Mouse (Mus musculus): ENCODE measurements around the gene Trib3. TPM values are rescaled to one million over a fixed set of nuclear protein-coding genes. Genes with fewer than 3 reads are reported as not detected.
"Not testable (repeated sequence)": the region's sequence is repeated elsewhere in the genome, so short reads cannot be mapped to it uniquely, and the experiment has no call there.

The Trib3 gene
- polyA plus RNA-seq, 1 experiment from 2014 or later, result 1.4 TPM

- H3K4me2 ChIP-seq (ENCODE audit: low read depth), result no peak overlapping the region
- H3K27me3 ChIP-seq (ENCODE audit: control insufficient read depth, insufficient read depth, low read length), result no peaks in the 10 kb centered on the region
- H3K9ac ChIP-seq (ENCODE audit: low read length), result no peak overlapping the region
- WGBS, result 92% methylated on average over 3 of the region's 3 CpGs
- H3K27ac ChIP-seq (ENCODE audit: low read depth, low read length), result no peak overlapping the region
- no peak overlapping the region for H3K4me3 ChIP-seq (ENCODE audit: low read depth, low read length)
- H3K9me3 ChIP-seq (ENCODE audit: control insufficient read depth, low read length), result no peaks in the 10 kb centered on the region
- ATAC-seq (ENCODE audit: insufficient read depth, low FRiP score, low TSS enrichment), result no peak
- DNase-seq (ENCODE audit: low spot score), result no peak
- H3K36me3 ChIP-seq (ENCODE audit: control insufficient read depth, insufficient read depth, low read length), result peaks cover 26% of the 10 kb centered on the region
- H3K4me1 ChIP-seq (ENCODE audit: control insufficient read depth, insufficient read depth, low read length), result no peaks in the 10 kb centered on the region
These were observed 36.6 kb downstream of the Trib3 start for GRCm38 (mm10) chr2:152307186-152307585.

DNA sequence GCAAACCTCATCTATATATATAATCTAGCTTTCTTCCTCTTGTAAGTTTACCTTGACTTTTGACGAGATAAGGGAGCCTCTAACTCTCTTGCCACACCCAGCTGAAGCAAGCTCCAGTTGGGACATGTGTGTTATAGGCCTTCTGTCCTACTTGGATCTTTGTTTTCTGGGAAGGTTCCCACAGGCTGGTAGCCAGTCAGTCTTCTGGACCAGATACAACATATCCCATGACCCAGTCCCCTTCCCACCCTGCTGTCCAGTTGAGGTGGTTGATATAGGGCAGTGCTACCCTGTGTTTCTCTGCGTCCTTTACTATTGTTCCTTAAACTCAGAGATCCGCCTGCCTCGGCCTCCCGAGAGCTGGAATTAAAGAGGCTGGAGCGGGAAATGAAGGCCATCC lies 38.4 kb downstream of the Trib3 start:
- Histone ChIP-seq H3K36me3 (ENCODE audit: control insufficient read depth, insufficient read depth, low read length) (peaks cover 23% of the 10 kb centered on the region), H3K4me1 (ENCODE audit: control insufficient read depth, insufficient read depth, low read length) (no peaks in the 10 kb centered on the region), H3K27ac (ENCODE audit: low read depth, low read length) (no peak overlapping the region), H3K4me3 (ENCODE audit: low read depth, low read length) (no peak overlapping the region), H3K9ac (ENCODE audit: low read length) (no peak overlapping the region), H3K9me3 (ENCODE audit: control insufficient read depth, low read length) (no peaks in the 10 kb centered on the region), H3K4me2 (ENCODE audit: low read depth) (no peak overlapping the region), H3K27me3 (ENCODE audit: control insufficient read depth, insufficient read depth, low read length) (no peaks in the 10 kb centered on the region)
- WGBS, result 98% methylated on average over 6 of the region's 6 CpGs
- no peak for ATAC-seq (ENCODE audit: insufficient read depth, low FRiP score, low TSS enrichment)
- DNase-seq (ENCODE audit: low spot score), result no peak

DNA sequence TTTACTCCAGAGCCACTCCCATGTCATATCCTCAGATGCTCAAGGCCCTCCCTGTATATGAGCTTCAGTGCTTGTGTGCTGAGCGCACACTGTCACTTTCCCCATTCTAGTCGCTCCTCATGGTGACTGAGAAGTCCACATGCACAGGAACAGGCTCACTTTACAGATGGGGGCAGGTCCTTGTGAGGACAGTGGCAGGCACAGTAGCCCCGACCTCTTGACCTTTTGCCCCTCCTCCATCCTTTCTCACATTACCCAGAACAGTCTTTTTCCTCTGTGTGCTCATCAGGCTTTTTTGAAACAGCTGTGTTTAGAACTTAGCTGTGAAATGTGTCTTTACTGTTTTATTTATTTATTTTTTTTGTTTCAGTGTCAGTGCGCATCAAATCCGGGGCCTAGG lies 40.1 kb downstream of the Trib3 start:
- Histone ChIP-seq H3K27ac (ENCODE audit: low read depth, low read length) (no peak overlapping the region), H3K27me3 (ENCODE audit: control insufficient read depth, insufficient read depth, low read length) (no peaks in the 10 kb centered on the region), H3K9me3 (ENCODE audit: control insufficient read depth, low read length) (no peaks in the 10 kb centered on the region), H3K9ac (ENCODE audit: low read length) (no peak overlapping the region), H3K4me2 (ENCODE audit: low read depth) (no peak overlapping the region), H3K36me3 (ENCODE audit: control insufficient read depth, insufficient read depth, low read length) (peaks cover 20% of the 10 kb centered on the region), H3K4me1 (ENCODE audit: control insufficient read depth, insufficient read depth, low read length) (no peaks in the 10 kb centered on the region), H3K4me3 (ENCODE audit: low read depth, low read length) (no peak overlapping the region)
- WGBS, result 43% methylated on average over 5 of the region's 5 CpGs
- ATAC-seq (ENCODE audit: insufficient read depth, low FRiP score, low TSS enrichment), result no peak
- no peak for DNase-seq (ENCODE audit: low spot score)

- no peak overlapping the region for H3K4me2 ChIP-seq (ENCODE audit: low read depth)
- no peak overlapping the region for H3K9ac ChIP-seq (ENCODE audit: low read length)
- H3K27ac ChIP-seq (ENCODE audit: low read depth, low read length), result no peak overlapping the region
- 84% methylated on average over 2 of the region's 2 CpGs for WGBS
- DNase-seq (ENCODE audit: low spot score) (no peak), ATAC-seq (ENCODE audit: insufficient read depth, low FRiP score, low TSS enrichment) (no peak)
- no peaks in the 10 kb centered on the region for H3K4me1 ChIP-seq (ENCODE audit: control insufficient read depth, insufficient read depth, low read length)
- peaks cover 13% of the 10 kb centered on the region for H3K36me3 ChIP-seq (ENCODE audit: control insufficient read depth, insufficient read depth, low read length)
- no peaks in the 10 kb centered on the region for H3K27me3 ChIP-seq (ENCODE audit: control insufficient read depth, insufficient read depth, low read length)
- no peak overlapping the region for H3K4me3 ChIP-seq (ENCODE audit: low read depth, low read length)
- no peaks in the 10 kb centered on the region for H3K9me3 ChIP-seq (ENCODE audit: control insufficient read depth, low read length)
These were observed 41.0 kb downstream of the Trib3 start for GRCm38 (mm10) chr2:152302862-152303261.

- no peaks in the 10 kb centered on the region for H3K27me3 ChIP-seq (ENCODE audit: control insufficient read depth, insufficient read depth, low read length)
- no peak for ATAC-seq (ENCODE audit: insufficient read depth, low FRiP score, low TSS enrichment)
These were observed 49.3 kb downstream of the Trib3 start for GRCm38 (mm10) chr2:152294541-152294940.

GRCm38 (mm10) chr2:152293727-152294475 lies 49.9 kb downstream of the Trib3 start, which contains the start of gene Tbc1d20:
Gene Tbc1d20 (plus strand): TSS chr2:152293828.
- H3K36me3 ChIP-seq (ENCODE audit: control insufficient read depth, insufficient read depth, low read length), result no peaks in the 10 kb centered on the region
- H3K27ac ChIP-seq (ENCODE audit: low read depth, low read length), result peak within 1 kb of the TSS; percentile 67; the same call in 1 of the 2 replicates
- DNase-seq (ENCODE audit: low spot score) (peak; percentile 95), ATAC-seq (ENCODE audit: insufficient read depth, low FRiP score, low TSS enrichment) (peak; percentile 95)
- H3K4me1 ChIP-seq (ENCODE audit: control insufficient read depth, insufficient read depth, low read length), result peaks cover 8% of the 10 kb centered on the region; the same call in 1 of the 2 replicates
- WGBS, result under 1% methylated on average over 56 of the region's 70 CpGs
- peak within 1 kb of the TSS; percentile 86 for H3K9ac ChIP-seq (ENCODE audit: low read length)
- H3K9me3 ChIP-seq (ENCODE audit: control insufficient read depth, low read length), result no peaks in the 10 kb centered on the region
- peak within 1 kb of the TSS; percentile 85 for H3K4me3 ChIP-seq (ENCODE audit: low read depth, low read length)
- H3K4me2 ChIP-seq (ENCODE audit: low read depth), result peak within 1 kb of the TSS; percentile 70
- H3K27me3 ChIP-seq (ENCODE audit: control insufficient read depth, insufficient read depth, low read length), result no peaks in the 10 kb centered on the region

More at GRCm38 (mm10) chr2:152294541-152294940, 49.3 kb downstream of the Trib3 start:
- 37% methylated on average over 5 of the region's 5 CpGs for WGBS
- H3K27ac ChIP-seq (ENCODE audit: low read depth, low read length), result no peak overlapping the region
- H3K4me2 ChIP-seq (ENCODE audit: low read depth), result peak overlapping the region; percentile 70
- H3K9me3 ChIP-seq (ENCODE audit: control insufficient read depth, low read length), result no peaks in the 10 kb centered on the region
- H3K9ac ChIP-seq (ENCODE audit: low read length), result peak overlapping the region; percentile 86
- peak overlapping the region; percentile 85 for H3K4me3 ChIP-seq (ENCODE audit: low read depth, low read length)
- H3K4me1 ChIP-seq (ENCODE audit: control insufficient read depth, insufficient read depth, low read length), result peaks cover 8% of the 10 kb centered on the region; the same call in 1 of the 2 replicates
- H3K36me3 ChIP-seq (ENCODE audit: control insufficient read depth, insufficient read depth, low read length), result no peaks in the 10 kb centered on the region
- DNase-seq (ENCODE audit: low spot score), result no peak

- no peaks in the 10 kb centered on the region for H3K27me3 ChIP-seq (ENCODE audit: control insufficient read depth, insufficient read depth, low read length)
- ATAC-seq (ENCODE audit: insufficient read depth, low FRiP score, low TSS enrichment), result peak; percentile 68
- H3K4me1 ChIP-seq (ENCODE audit: control insufficient read depth, insufficient read depth, low read length), result peaks cover 8% of the 10 kb centered on the region; the same call in 1 of the 2 replicates
- DNase-seq (ENCODE audit: low spot score), result no peak
- under 1% methylated on average over 15 of the region's 15 CpGs for WGBS
- H3K36me3 ChIP-seq (ENCODE audit: control insufficient read depth, insufficient read depth, low read length), result no peaks in the 10 kb centered on the region
- peak overlapping the region; percentile 85 for H3K4me3 ChIP-seq (ENCODE audit: low read depth, low read length)
- H3K9me3 ChIP-seq (ENCODE audit: control insufficient read depth, low read length), result no peaks in the 10 kb centered on the region
- no peak overlapping the region for H3K9ac ChIP-seq (ENCODE audit: low read length)
- peak overlapping the region; percentile 70 for H3K4me2 ChIP-seq (ENCODE audit: low read depth)
- H3K27ac ChIP-seq (ENCODE audit: low read depth, low read length), result no peak overlapping the region
These were observed 50.6 kb downstream of the Trib3 start for GRCm38 (mm10) chr2:152293179-152293726.

DNA sequence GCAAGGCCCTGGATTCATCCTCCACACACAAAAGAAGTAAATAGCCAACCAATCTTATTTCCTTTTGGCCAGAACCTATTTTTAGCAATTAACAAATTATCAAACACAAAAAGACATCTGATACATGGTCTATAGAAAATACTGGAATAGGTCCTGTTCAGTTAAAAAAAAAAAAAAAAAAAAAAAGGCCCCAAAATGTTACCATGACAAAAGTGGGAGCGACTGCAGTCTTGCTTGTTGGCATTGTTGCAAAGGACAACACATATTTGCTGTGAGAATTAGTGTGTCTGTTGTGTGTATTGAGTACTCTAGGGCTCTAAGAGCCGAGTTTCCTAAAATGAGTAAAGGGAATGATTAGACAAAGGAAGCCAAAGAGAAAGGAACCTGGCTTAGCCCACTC lies 51.4 kb downstream of the Trib3 start:
- no peak overlapping the region for H3K27ac ChIP-seq (ENCODE audit: low read depth, low read length)

DNA sequence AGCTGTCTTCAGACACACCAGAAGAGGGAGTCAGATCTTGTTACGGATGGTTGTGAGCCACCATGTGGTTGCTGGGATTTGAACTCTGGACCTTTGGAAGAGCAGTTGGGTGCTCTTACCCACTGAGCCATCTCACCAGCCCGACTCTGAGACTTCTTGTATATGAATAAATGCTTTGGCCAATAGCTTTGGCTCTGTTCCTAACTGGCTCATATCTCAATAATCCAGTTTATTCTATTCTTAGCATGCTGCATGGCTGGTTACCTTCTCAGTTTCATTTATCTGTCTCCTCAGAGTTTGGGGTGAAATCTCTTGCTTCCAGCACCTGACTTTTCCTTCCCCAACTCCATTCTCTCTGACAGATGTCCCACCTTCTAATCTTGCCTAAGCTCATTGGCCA lies 54.2 kb downstream of the Trib3 start:
- not testable (repeated sequence) for H3K36me3 ChIP-seq (ENCODE audit: control insufficient read depth, insufficient read depth, low read length); DNase-seq (ENCODE audit: low spot score); H3K4me3 ChIP-seq (ENCODE audit: low read depth, low read length); ATAC-seq (ENCODE audit: insufficient read depth, low FRiP score, low TSS enrichment); H3K27me3 ChIP-seq (ENCODE audit: control insufficient read depth, insufficient read depth, low read length); H3K4me1 ChIP-seq (ENCODE audit: control insufficient read depth, insufficient read depth, low read length); H3K9me3 ChIP-seq (ENCODE audit: control insufficient read depth, low read length); H3K9ac ChIP-seq (ENCODE audit: low read length); H3K4me2 ChIP-seq (ENCODE audit: low read depth); H3K27ac ChIP-seq (ENCODE audit: low read depth, low read length)
- 94% methylated on average over 2 of the region's 2 CpGs for WGBS

More for the DNA sequence above, 51.4 kb downstream of the Trib3 start:
- Histone ChIP-seq H3K4me2 (ENCODE audit: low read depth) (no peak overlapping the region), H3K27me3 (ENCODE audit: control insufficient read depth, insufficient read depth, low read length) (no peaks in the 10 kb centered on the region), H3K9me3 (ENCODE audit: control insufficient read depth, low read length) (no peaks in the 10 kb centered on the region), H3K4me1 (ENCODE audit: control insufficient read depth, insufficient read depth, low read length) (peaks cover 8% of the 10 kb centered on the region; the same call in 1 of the 2 replicates), H3K4me3 (ENCODE audit: low read depth, low read length) (no peak overlapping the region), H3K36me3 (ENCODE audit: control insufficient read depth, insufficient read depth, low read length) (no peaks in the 10 kb centered on the region), H3K9ac (ENCODE audit: low read length) (no peak overlapping the region)
- no peak for DNase-seq (ENCODE audit: low spot score)
- 63% methylated on average over 2 of the region's 2 CpGs for WGBS
- no peak for ATAC-seq (ENCODE audit: insufficient read depth, low FRiP score, low TSS enrichment)
